Mouse (Mus musculus): Measurements from ENCODE around the gene Dock4.
A peak's percentile ranks its signal among the peaks of the same experiment; 100 is the strongest.
"Not testable (repeated sequence)": the region's sequence is repeated elsewhere in the genome, so short reads cannot be mapped to it uniquely, and the experiment has no call there.

The Dock4 gene

DNA sequence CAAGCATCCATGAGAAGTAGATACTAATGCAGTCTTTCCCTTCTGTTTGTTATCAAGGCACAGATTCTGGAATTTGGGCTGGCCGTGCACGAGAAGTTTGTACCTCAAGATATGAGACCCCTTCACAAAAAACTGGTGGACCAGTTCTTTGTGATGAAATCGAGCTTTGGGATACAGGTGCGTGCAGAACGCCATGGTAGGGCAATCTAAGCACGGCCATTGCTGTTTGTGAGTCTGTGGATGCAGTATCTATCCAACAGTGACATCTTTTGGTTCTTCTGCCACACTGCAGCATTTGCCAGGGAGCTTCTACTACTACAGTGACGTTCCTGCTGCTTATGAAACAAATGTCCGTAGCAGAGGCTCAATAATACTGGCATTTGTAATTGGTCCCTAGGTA is 386.4 kb downstream of the Dock4 start:
- peak; percentile 34 for DNase-seq

- no peak for DNase-seq
These were observed 391.2 kb downstream of the Dock4 start for GRCm38 (mm10) chr12:40836924-40837323.

- peak; percentile 75 for DNase-seq
These were observed 392.0 kb downstream of the Dock4 start for GRCm38 (mm10) chr12:40837597-40838337.

DNA sequence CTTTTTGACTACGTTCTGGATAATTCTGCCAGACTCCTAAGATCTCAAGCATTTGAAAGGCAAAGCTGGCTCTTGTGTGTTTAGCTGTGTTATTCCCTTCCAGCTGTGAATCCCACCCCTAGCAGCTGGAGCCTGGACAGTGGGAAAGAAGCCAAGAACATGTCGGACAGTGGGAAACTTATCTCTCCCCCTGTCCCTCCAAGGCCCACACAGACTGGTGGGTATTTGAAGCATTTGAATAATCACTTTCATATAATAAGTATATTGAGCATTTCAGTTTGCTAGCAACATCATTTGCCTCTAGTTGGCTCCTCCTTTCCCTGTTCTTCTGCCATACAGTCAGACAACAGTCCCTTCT is 392.6 kb downstream of the Dock4 start:
- no peak for DNase-seq

- DNase-seq, result no peak
These were observed 393.2 kb downstream of the Dock4 start for GRCm38 (mm10) chr12:40838940-40839339.

- DNase-seq, result no peak
These were observed 394.1 kb downstream of the Dock4 start for GRCm38 (mm10) chr12:40839817-40840216.

DNA sequence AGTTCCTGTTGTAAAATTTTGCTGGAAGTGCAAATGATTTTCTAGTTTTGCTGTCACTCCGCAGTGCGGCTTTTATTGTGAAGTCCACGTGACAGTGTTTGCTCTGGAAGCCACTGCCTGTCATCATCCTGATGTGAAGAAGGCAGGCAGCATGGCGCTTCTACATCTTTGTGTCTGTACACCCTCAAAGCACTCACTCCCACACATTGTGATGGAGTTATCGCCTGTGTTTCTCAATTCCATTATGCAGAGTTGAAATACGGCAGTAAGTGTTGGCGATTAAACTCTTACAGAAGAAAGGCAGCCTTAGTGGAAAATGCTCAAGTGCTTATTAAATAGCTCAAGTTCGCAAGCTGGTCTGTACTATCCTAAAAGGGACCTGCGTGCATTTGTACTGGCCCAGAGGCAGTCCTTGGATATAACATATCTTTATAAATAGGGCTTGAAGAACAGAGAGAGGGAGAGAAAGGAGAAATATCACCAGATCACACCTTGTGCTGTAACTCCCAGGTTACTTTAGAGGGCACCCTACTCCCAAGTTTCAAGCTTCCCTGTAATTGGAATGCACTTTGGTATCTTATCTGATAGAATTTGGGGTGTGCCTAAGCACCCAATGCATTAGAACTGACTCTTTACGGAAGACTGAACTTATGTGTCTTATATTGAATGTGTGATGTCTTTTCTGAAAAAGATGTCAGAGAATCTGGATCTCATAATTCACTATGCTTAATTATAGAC is 396.7 kb downstream of the Dock4 start:
- no peak for DNase-seq

GRCm38 (mm10) chr12:40842991-40843390 is 397.2 kb downstream of the Dock4 start:
- DNase-seq, result no peak

DNA sequence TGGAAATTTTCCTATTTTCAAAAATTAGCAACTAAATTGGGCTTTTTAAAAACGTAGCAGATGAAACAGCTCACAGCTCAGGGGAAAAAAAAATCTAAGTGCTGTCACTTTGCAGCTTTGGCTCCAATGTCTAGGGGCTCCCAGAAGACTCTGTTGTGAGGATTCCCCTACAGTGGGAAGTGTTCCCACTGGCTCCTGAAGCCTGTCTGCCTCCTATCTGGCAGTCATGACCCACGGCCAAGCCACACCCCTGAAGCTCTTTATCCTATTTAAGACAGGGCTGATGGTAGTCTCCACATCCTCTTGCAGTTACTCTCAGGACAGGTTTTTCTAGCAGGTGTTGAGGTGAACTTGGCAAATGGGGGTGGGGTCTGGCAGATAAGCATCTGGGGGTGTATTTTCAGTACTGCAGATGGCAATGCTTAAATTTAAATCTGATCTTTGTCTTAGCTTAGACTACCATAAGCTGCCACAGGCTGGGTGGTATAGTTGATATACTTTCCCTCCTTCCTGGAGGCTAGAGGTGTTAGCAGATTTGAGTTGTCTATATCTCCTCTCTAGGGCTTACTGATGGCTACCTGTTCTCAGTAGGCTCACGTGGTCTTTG is 397.8 kb downstream of the Dock4 start:
- no peak for DNase-seq

DNA sequence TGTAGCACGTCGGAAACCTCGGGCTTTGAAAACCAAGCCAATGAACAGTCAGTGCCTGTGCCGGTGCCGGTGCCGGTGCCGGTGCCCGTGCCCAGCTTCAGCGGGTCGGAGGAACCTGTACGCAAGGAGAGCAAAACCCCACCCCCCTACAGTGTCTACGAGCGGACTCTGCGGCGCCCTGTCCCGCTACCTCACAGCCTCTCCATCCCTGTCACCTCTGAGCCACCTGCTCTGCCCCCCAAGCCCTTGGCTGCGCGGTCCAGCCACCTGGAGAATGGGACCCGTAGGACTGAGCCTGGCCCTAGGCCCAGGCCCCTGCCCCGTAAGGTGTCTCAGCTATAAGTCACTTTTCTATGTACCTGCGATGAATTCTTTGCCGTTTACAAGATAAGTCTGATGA is 398.6 kb downstream of the Dock4 start:
- no peak for DNase-seq

DNA sequence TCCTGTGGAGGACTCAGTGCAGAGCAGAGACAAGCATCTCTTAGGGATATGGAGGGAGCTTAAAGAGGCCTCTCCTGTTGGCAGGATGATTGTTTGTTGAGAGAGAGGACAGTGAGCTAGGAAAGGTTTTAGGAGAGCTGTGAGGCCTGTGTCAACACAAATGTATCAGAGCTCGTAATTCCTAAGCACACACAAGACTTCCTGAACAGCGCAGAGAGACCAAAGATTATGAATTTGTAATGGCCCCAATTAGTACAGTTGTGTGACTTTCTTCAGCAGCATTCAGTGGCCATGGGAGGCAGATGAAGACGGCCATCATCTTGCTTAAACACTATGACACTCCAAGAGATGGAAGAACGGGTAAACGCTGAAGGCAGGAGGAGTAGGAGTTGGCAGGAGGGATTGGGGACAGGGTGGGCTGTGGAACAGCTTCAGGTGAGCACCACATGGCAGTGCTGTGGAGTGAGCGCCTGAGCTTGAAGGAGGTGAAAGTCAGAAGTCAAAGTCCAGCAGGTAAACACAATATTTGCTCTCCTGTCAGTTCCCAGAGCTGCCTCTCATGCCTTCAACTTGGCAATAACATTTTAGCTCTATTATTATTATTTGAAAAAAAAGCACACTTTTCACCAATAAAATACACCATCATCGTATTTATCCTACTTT is 409.1 kb downstream of the Dock4 start:
- DNase-seq, result no peak

- DNase-seq, result no peak
These were observed 411.7 kb downstream of the Dock4 start for GRCm38 (mm10) chr12:40857466-40857865.

- not testable (repeated sequence) for DNase-seq
These were observed 413.0 kb downstream of the Dock4 start for GRCm38 (mm10) chr12:40858763-40859162.

- no peak for DNase-seq
These were observed 424.6 kb downstream of the Dock4 start for GRCm38 (mm10) chr12:40870387-40870786.

DNA sequence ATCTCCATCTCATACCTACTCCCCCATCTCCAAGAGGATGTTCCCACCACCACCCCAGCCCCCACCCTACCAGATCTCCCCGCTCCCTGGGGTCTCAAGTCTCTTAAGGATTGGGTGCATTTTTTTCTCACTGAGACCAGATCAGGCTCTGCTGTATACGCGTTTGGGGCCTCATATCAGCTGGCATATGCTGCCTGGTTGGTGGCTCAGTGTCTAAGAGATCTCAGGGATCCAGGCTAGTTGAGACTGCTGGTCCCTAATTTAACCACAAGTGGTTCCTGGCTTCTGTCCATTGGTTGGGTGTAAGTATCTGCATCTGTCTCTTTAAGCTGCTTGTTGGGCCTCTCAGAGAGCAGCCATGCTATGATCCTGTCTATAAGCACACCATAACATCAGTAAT is 427.0 kb downstream of the Dock4 start:
- DNase-seq, result no peak

DNA sequence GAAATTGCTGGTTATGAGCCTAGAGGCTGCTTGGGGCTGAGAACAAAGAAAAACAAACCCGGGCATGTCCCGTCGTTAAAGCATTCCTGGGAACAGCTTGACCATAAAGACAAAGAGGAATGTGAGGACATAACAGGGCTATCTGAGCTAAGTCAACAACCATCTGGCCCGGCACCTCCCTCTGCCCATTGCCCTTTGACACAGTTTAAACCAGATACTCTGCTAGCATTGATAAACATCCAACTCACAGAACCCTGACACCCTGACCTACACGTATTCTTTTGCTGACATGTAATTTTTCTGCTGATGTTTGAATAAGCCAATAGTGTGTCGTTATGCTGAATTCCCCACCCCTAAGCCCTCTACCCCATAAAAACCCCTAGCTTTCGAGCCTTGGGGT is 427.5 kb downstream of the Dock4 start:
- not testable (repeated sequence) for DNase-seq

DNA sequence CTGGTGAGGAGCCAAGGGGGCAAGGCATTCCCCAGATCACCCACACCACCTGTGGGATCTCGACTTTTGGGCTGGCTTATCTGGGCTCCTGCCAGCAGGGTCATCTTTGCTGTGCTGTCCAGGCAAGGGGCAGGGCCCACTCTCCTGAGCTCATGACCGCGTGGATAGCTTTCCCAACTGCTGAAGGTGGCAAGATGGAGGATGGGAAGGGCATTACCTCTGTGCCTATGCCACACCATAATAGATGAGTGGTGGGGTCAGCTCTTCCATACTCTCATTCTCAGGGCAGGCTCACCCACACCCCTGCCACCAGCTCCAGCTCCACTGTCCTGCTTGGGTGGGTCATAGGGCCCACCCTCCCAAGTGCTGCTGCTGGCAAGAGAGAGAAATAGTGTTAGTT is 439.2 kb downstream of the Dock4 start:
- DNase-seq, result no peak

- DNase-seq, result no peak
These were observed 439.6 kb downstream of the Dock4 start for GRCm38 (mm10) chr12:40885377-40885776.

GRCm38 (mm10) chr12:40887496-40887895 is 441.7 kb downstream of the Dock4 start:
- DNase-seq, result no peak

DNA sequence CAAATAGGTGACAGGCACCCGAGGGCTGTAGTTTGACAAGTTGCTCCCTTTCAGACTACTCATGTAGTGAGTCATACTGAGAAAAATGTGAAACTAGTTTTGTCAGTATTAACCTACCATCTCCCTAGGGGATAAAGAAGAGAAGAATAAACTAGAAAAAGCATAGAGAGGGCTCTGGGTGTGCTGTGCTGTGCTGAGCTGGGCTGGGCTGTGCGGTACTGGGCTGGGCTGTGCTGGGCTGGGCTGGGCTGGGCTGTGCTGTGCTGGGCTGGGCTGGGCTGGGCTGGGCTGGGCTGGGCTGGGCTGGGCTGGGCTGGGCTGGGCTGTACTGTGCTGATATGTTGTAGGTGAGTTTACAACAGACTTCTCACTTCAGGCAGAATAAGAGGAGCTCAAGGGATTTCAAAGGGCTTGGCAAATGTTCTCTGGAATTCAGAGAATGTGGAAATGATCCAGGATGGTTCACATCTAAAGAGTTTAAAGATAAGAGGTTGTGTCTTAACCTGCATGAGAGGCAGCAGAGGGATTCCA is 442.6 kb downstream of the Dock4 start:
- DNase-seq, result no peak

DNA sequence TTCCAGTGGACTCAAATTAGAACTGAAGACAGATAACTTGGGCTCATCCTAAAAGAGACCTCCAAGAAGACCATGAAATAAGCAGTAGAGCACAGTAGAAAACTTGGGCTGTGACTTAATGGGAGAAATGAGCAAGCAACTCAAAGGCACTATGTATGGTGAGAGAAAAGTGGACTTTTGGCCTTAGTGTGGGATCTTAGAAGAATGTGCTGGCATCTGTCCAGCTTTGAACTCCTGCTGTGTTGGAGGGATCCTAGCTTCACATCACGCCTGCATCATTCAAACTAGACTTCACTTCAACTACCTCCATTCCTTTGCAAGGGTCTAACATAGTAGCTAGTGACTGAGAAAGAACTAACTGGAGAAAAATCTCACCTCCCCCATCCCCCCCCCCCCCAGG is 443.1 kb downstream of the Dock4 start:
- DNase-seq, result no peak

DNA sequence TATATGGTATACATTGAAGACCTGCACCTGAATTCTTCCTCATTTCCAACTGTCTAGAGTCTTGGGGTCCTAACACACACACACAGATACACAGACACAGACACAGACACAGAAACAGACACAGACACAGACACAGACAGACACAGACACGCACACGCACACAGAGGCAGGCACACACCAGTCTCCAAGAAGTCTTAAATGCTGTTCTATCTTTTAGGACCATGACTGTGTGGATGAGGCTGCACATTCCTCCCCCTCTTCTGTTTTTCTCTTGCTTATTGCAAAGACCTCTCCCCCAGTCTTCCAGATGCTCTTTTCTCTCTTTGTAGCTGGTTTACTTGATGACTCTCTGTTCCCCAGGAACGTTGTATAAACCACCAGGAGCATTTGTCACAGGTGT is 443.8 kb downstream of the Dock4 start:
- DNase-seq, result no peak

DNA sequence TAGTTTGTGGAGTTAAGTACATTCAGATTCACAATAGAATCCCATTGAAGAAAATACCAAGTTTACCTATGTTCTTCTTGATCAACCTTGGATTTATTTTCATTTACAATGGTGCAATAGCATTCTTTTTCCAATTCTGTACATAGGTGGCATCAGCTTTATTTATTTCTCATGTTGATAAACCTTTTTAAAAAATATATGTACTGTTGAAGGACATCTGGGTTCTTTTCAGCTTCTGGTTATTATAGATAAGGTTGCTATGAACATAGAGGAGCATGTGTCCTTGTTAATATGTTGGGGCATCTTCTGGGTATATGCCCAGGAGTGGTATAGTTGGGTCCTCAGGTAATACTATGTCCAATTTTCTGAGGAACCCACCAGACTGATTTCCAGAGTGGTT is 445.4 kb downstream of the Dock4 start:
- DNase-seq, result no peak

Measured in thymus, postnatal 4 days (tissue).